Mouse (Mus musculus) forebrain, embryonic 10.5 days (tissue): ENCODE results near the gene Ppp1r35. TPM values are rescaled to one million over a fixed set of nuclear protein-coding genes. Genes with fewer than 3 reads are reported as not detected.

Experiments used
- DNase-seq: peaks from one replicate; pipeline ENCODE4 v3.0.0-alpha.2; 2017; ENCODE audit warnings: low spot score; ENCODE audit errors: extremely low spot score
- H3K27ac ChIP-seq: fragments of 300-500 bp; sonication (generic); 2 replicates; pipeline ENCODE4 v1.5.1; 2016; ENCODE audit warnings: mild to moderate bottlenecking
- H3K27me3 ChIP-seq: fragments of 300-500 bp; sonication (generic); 2 replicates; pipeline ENCODE4 v1.6.1; 2016; ENCODE audit warnings: mild to moderate bottlenecking; ENCODE audit not compliant: poor library complexity, severe bottlenecking
- H3K36me3 ChIP-seq: fragments of 300-500 bp; sonication (generic); replicated peaks from 2 replicates; pipeline ENCODE4 v1.6.1; 2016; ENCODE audit warnings: mild to moderate bottlenecking, moderate library complexity
- H3K4me1 ChIP-seq: fragments of 300-500 bp; sonication (generic); 2 replicates; pipeline ENCODE4 v1.6.1; 2016
- H3K4me3 ChIP-seq: fragments of 300-500 bp; sonication (generic); 2 replicates; pipeline ENCODE4 v1.5.1; 2016; ENCODE audit warnings: mild to moderate bottlenecking, moderate library complexity
- H3K9me3 ChIP-seq: fragments of 300-500 bp; sonication (generic); 2 replicates; pipeline ENCODE4 v1.6.1; 2016; ENCODE audit warnings: mild to moderate bottlenecking, moderate library complexity
- WGBS: fragments of 180-500 bp; shearing (Covaris S2); methylation state at CpG from one replicate; pipeline ENCODE4 v1.1.7; 2016; 5-methylcytosine and 5-hydroxymethylcytosine counted together
- polyA plus RNA-seq: library from polyadenylated mRNA; unstranded; fragments of >200 nt; fragmentation: Nextera tagmentation; extraction: Ambion mirVana; gene quantifications from 2 replicates; pipeline ENCODE4 v1.2.1, GENCODE M21; 2016

Gene Ppp1r35
- polyA plus RNA-seq, 1 experiment from 2014 or later: 47.5 TPM

DNA sequence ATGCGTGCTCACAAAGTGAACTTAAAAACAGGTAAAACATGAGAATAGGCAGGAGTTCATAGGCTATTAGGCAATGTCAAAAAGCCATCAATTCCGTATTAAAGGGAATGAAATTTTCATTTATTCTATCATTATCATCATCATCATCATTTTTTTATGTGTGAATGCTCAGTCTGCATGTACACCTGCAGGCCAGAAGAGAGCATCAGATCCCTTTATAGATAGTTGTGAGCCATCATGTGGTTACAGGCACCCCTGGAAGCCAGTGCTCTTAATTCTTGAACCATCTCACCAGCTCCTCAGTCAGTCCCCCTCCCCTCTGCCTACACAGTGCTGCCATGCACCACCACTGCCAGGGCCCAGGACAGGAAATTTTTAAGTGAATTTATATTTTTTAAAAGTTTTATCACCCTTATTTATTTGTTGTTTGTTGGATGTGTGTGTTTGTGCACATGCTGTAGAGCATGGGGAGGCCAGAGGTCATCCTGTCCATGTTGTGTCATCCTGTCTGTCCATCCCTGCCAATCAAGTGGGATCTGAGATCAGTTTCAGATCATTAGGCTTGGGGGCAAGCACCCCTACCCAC lies 10.4 kb downstream of the Ppp1r35 start:
- no peak for DNase-seq
- Histone ChIP-seq H3K4me1 (peaks cover 22% of the 10 kb centered on the region), H3K4me3 (no peak overlapping the region), H3K9me3 (peaks cover 6% of the 10 kb centered on the region), H3K27me3 (peaks cover 15% of the 10 kb centered on the region), H3K36me3 (peaks cover 12% of the 10 kb centered on the region), H3K27ac (no peak overlapping the region)
- WGBS: 97% methylated on average over 2 of the region's 2 CpGs

DNA sequence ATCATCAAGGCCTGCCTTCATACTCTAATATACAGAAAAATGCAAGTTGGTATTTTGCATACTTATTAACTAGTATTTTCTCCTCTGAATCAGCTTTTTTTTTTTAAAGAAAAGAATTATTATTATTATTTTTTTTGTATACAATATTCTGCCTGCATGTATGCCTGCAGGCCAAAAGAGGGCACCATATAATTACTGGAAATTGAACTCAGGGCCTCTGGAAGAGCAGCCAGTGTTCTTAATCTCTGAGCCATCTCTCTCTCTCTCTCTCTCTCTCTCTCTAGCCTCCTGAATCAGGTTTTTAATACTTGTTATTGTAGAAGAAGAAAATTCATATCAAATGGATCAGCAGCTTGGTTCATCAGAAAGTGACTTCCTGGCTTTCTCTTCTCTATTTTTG lies 12.9 kb downstream of the Ppp1r35 start:
- Histone ChIP-seq H3K27ac (no peak overlapping the region), H3K9me3 (peaks cover 6% of the 10 kb centered on the region), H3K4me3 (no peak overlapping the region), H3K27me3 (peaks cover 15% of the 10 kb centered on the region), H3K4me1 (peaks cover 4% of the 10 kb centered on the region; the same call in 1 of the 2 replicates), H3K36me3 (no peaks in the 10 kb centered on the region)
- no peak for DNase-seq

DNA sequence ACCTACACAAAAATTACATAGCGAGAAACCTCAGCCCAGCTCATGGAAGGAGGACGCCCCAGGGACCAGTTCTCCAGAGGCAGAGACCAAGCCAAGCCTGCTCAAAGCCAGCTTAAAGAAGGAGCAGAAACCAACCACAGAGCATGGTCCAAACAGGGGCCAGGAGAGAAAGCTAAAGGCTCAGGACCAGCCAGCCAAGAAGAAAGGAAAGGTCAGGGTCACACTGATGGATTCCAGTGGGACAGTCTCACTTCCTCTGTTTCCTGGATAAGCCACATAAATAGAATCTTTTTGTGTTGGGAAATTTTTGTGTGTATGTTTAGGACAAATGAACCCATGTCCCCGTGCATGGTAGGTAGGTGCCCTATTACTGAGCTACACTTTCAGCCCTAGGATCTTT lies 18.0 kb downstream of the Ppp1r35 start:
- H3K27ac ChIP-seq: no peak overlapping the region
- no peaks in the 10 kb centered on the region for H3K36me3 ChIP-seq
- WGBS: 85% methylated on average over 3 of the region's 3 CpGs
- DNase-seq: no peak
- no peak overlapping the region for H3K4me3 ChIP-seq
- no peaks in the 10 kb centered on the region for H3K27me3 ChIP-seq
- H3K9me3 ChIP-seq: no peaks in the 10 kb centered on the region
- H3K4me1 ChIP-seq: no peaks in the 10 kb centered on the region

DNA sequence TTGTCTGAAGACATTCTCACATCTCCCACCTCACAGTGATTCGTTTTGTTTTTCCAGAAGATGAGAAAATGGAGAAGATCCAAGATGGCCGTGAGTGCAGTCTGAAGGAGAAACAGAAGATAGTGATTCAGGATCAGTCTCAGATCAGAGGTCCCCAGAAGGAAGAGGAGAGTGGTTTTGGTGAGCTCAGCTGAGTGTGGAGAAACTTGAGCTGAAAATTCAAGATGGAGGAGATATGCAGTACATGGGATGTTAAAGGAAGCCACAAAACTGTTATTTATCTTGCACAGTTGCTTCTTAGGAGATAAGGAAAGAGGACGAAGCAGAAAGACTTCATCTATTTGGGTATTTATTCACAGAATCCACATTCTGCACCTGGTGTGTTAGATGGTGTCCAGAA lies 22.3 kb downstream of the Ppp1r35 start:
- Histone ChIP-seq H3K9me3 (no peaks in the 10 kb centered on the region), H3K27me3 (no peaks in the 10 kb centered on the region), H3K4me1 (no peaks in the 10 kb centered on the region), H3K36me3 (no peaks in the 10 kb centered on the region), H3K27ac (no peak overlapping the region), H3K4me3 (no peak overlapping the region)
- whole genome bisulfite sequencing: 85% methylated on average over 3 of the region's 3 CpGs
- DNase-seq: no peak

DNA sequence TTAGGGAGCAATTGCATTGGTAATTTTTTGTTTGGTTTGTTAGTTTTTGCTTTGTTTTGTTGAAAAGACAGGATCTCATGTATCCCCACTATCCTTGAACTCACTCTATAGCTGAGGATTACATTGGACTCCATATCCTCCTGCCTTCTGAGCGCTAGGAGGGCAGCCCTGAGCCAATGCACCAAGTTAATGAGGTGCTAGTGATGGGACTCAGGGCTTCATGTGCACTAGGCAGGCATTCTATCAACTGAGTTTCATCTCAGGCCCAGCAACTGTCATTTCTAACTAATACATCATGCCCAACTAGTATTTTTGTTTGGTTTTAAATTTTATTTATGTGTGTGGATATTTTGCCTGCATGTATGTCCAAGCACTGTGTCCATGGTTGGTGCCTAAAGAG lies 27.5 kb downstream of the Ppp1r35 start:
- Histone ChIP-seq H3K27ac (no peak overlapping the region), H3K4me3 (no peak overlapping the region), H3K9me3 (no peaks in the 10 kb centered on the region), H3K4me1 (no peaks in the 10 kb centered on the region), H3K36me3 (no peaks in the 10 kb centered on the region), H3K27me3 (no peaks in the 10 kb centered on the region)
- no peak for DNase-seq
- 73% methylated on average over 1 of the region's 1 CpGs for WGBS

DNA sequence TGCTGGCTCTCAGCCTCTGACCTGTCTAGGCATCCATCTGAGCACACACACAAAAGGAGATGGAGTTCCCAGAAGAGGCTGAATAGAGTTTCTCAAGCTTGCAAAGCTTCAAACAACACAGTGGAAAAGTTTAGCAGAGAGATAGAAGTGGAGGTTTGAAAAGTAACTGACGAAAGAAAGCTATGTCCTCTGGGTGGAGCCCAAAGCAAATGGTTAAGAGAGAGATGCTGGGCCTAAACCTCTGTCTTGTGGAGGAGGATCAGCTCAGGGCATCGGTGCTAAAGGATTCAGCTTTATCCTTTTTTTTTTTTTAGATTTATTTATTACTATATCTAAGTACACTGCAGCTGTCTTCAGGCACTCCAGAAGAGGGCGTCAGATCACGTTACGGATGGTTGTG lies 29.7 kb downstream of the Ppp1r35 start:
- no peak for DNase-seq
- Histone ChIP-seq H3K4me3 (no peak overlapping the region), H3K9me3 (no peaks in the 10 kb centered on the region), H3K27me3 (no peaks in the 10 kb centered on the region), H3K27ac (no peak overlapping the region), H3K36me3 (no peaks in the 10 kb centered on the region), H3K4me1 (no peaks in the 10 kb centered on the region)
- 92% methylated on average over 5 of the region's 5 CpGs for WGBS

DNA sequence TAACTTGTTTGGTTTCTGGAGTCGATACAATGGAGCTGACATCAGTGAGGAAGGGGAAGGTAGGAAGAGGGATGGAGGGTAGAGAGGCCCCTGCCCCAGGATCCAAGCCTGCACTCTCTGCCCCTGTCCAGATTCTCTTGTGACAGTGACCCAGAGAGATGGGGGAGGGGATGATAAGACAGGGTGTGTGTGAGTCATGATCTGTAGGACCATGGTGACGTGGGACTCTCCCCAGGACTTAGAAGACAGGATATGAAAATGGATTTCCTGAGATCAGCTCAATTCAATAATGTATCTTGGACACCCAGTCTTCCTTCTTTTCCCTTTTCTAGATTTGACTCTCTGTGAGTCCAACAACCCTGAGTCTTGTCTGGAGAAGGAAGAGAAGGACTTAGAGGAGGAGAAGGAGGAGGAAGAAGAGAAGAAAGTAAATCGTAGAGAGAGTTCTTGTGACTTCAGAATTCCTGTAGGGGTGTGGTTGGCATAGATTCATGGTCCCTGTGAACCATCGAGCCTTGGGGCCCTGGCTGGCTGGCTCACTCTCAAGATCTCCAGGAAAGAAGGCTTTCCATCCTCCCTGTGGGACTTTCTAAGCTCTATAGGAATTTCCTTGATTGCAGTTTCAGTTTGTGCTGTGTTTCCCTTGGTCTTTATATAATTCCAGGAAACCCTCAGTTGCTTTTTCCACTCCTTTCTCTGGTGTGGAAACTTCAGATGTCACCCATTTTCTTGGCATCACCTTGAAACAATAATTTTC lies 39.0 kb downstream of the Ppp1r35 start:
- Histone ChIP-seq H3K9me3 (0 out of 2 replicates have a peak, but pooled peaks cover 5% of the 10 kb centered on the region), H3K4me3 (no peak overlapping the region), H3K36me3 (no peaks in the 10 kb centered on the region), H3K27ac (no peak overlapping the region), H3K27me3 (no peaks in the 10 kb centered on the region), H3K4me1 (no peaks in the 10 kb centered on the region)
- 80% methylated on average over 4 of the region's 4 CpGs for WGBS
- DNase-seq: no peak

DNA sequence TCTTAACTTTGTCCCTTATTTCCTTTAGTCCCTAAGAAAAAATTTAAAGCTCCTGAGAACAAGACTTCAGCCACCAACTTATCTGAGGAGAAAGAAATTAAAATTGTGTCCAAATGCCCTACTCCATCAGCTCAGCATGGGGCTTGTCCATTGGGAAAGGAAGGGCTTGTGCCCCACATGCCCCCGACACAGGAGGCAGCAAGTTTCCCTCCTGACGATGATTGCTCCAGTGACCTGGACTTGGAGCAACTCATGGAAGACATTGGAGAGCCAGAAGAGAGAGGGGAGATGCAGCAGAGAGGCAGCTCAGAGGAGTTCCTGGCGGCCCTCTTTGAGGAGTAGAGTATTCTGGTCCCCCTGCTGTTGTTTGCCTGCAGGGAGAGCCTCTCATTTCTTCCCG lies 43.5 kb downstream of the Ppp1r35 start:
- DNase-seq: no peak
- Histone ChIP-seq H3K36me3 (no peaks in the 10 kb centered on the region), H3K4me1 (no peaks in the 10 kb centered on the region), H3K27me3 (no peaks in the 10 kb centered on the region), H3K9me3 (no peaks in the 10 kb centered on the region), H3K27ac (no peak overlapping the region), H3K4me3 (no peak overlapping the region)
- 70% methylated on average over 4 of the region's 4 CpGs for WGBS

DNA sequence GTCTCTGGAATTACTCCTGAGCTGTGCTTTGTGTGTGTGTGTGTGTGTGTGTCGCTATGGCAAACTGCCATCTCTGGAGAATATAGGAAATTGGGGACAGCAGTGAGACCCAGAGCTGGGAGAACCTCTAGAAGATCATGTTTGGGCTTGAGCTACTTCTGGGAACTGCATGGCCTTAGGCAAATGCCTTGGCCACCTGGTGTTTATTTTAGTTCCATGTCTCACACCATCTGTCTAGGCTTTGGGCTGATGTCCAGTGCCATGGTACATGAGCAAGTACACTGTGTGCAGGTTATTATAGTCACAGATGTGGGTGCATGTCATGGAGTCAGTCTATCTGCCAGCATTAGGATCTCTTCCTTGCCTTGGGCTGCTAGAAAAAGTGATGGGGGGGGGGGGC lies 44.0 kb downstream of the Ppp1r35 start:
- DNase-seq: no peak
- Histone ChIP-seq H3K27ac (no peak overlapping the region), H3K9me3 (no peaks in the 10 kb centered on the region), H3K27me3 (no peaks in the 10 kb centered on the region), H3K4me3 (no peak overlapping the region), H3K36me3 (no peaks in the 10 kb centered on the region), H3K4me1 (no peaks in the 10 kb centered on the region)
- 78% methylated on average over 1 of the region's 1 CpGs for WGBS

DNA sequence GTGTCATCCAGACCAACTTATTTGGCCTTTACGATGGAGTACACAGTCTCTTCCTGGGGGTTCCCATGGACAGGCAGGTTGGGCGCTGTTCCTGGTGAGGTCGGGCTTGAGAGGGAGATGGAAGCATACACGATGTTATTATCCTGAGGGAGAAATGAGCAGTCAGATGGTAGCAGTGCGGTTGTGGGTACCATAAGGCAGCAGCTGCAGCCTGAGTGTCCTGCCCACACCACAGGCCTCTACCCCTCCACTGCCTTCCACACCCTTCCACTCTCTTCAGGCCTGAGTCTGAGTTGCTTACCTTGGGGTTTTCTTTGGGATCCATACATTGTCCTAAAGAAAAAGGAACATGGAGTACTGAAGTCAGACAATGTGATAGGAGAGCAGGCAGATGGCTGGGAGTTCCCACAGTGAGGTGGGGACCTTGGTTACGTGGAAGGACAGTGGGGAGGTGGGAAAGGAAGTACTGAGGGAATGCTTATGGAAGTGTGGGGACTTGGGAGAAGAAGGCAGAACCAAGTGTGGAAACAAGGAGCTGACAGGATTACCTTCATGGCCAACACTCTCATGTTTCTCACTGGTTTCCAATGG lies 44.9 kb downstream of the Ppp1r35 start:
- no peaks in the 10 kb centered on the region for H3K27me3 ChIP-seq
- DNase-seq: no peak
- 86% methylated on average over 6 of the region's 6 CpGs for WGBS
- no peak overlapping the region for H3K27ac ChIP-seq
- H3K9me3 ChIP-seq: no peaks in the 10 kb centered on the region
- H3K36me3 ChIP-seq: no peaks in the 10 kb centered on the region
- H3K4me3 ChIP-seq: no peak overlapping the region
- no peaks in the 10 kb centered on the region for H3K4me1 ChIP-seq

DNA sequence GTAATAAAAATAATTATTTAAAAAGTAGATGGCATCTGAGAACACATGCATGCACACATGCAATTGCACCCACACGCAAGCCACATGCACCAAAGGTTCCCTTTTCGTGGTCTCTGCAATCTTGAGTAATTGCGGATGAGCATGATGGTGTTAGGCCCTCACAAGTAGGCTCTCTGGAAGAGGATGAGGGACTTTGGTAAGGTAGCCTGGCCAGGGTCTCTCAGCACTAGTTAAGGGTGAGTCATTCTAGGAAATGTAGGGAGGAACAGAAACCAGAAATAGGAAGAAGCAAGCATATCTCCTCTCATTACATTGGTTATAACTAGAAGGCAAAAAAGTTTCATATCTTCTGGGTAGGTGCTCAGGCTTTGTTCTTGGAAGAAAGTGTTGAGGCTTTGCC lies 46.4 kb downstream of the Ppp1r35 start:
- DNase-seq: no peak
- no peak overlapping the region for H3K4me3 ChIP-seq
- no peaks in the 10 kb centered on the region for H3K4me1 ChIP-seq
- H3K9me3 ChIP-seq: no peaks in the 10 kb centered on the region
- no peak overlapping the region for H3K27ac ChIP-seq
- 91% methylated on average over 3 of the region's 3 CpGs for WGBS
- no peaks in the 10 kb centered on the region for H3K27me3 ChIP-seq
- H3K36me3 ChIP-seq: no peaks in the 10 kb centered on the region

DNA sequence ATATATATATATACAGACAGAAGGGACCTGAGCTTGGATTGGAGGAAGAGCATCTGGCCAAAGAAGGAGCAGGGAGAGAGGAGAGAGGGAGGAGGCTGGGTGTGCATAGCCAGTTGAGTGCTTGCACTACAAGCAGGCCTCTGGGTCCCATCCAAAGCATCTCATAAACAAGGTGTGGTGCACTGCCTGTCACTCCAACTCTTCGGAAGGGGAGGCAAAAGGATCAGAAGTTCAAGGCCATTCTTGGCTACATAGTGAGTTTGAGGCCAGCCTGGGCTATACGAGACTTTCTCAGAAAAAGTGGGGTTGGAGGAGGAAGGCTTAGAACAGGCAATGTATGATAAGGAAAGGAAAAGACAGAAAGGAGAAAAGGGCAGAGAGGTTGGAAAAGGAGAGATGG lies 47.3 kb downstream of the Ppp1r35 start:
- Histone ChIP-seq H3K27ac (no peak overlapping the region), H3K9me3 (no peaks in the 10 kb centered on the region), H3K4me3 (no peak overlapping the region), H3K36me3 (no peaks in the 10 kb centered on the region), H3K27me3 (no peaks in the 10 kb centered on the region), H3K4me1 (no peaks in the 10 kb centered on the region)
- no peak for DNase-seq
- WGBS: 78% methylated on average over 2 of the region's 2 CpGs

DNA sequence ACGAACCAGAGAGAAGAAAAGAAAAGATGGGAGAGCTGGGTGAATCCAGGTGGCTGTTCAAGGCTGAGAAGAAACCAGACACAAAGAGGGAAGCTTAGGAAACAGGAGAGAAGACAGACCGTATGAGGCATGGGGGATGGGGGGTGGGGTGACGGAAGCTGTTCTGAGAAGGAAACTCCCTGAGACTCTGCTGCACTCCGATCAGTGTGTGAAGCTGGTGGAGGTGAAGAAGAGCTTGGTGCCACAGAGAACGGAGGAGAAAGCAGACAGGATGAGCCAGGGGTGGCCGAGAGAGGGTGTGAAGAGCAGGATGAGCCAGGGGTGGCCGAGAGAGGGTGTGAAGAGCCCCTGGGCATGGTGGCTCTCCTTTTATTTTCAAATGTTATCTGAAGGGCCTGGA lies 47.8 kb downstream of the Ppp1r35 start:
- no peak for DNase-seq
- H3K27me3 ChIP-seq: no peaks in the 10 kb centered on the region
- 67% methylated on average over 7 of the region's 7 CpGs for WGBS

More for the DNA sequence above, 47.8 kb downstream of the Ppp1r35 start:
- no peak overlapping the region for H3K4me3 ChIP-seq
- no peaks in the 10 kb centered on the region for H3K36me3 ChIP-seq
- H3K27ac ChIP-seq: no peak overlapping the region
- no peaks in the 10 kb centered on the region for H3K9me3 ChIP-seq
- H3K4me1 ChIP-seq: no peaks in the 10 kb centered on the region
